Mouse (Mus musculus): Measurements from ENCODE around the gene Ppard. TPM values are rescaled to one million over a fixed set of nuclear protein-coding genes. Genes with fewer than 3 reads are reported as not detected.

The Ppard gene
- polyA plus RNA-seq, 1 experiment from 2014 or later = 1.7 TPM

DNA sequence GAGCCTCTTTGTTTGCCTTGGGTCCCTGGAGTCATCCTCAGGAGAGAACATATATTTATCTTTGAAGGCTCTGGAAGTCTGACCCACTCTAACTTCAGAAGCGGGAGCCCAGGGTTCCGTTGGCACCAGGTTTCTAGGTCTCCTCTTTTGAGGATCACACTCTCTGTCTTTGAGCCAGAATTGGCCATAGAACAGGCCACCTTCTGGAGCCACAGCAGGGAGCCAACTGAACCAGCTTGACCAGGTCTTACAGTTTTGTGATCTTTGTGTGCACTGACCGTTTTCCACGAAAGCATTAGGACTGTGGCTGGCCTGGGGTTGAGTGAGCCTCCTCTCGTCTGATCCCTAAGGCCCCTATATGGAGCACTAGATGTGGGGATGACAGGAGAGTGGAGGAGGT is 2.1 kb downstream of the Ppard start:
- Histone ChIP-seq H3K9me3 (ENCODE audit: control insufficient read depth, low read length) (no peaks in the 10 kb centered on the region), H3K36me3 (ENCODE audit: control insufficient read depth, insufficient read depth, low read length) (no peaks in the 10 kb centered on the region), H3K27ac (ENCODE audit: low read depth, low read length) (no peak overlapping the region), H3K9ac (ENCODE audit: low read length) (no peak overlapping the region), H3K27me3 (ENCODE audit: control insufficient read depth, insufficient read depth, low read length) (no peaks in the 10 kb centered on the region), H3K4me2 (no peak overlapping the region), H3K4me3 (ENCODE audit: low read depth, low read length) (no peak overlapping the region), H3K4me1 (ENCODE audit: control insufficient read depth, insufficient read depth, low read length) (no peaks in the 10 kb centered on the region; the same call in 1 of the 2 replicates)
- WGBS = 82% methylated on average over 5 of the region's 5 CpGs
- ATAC-seq (ENCODE audit: low FRiP score) (no peak), DNase-seq (ENCODE audit: low spot score, missing footprints) (no peak)

DNA sequence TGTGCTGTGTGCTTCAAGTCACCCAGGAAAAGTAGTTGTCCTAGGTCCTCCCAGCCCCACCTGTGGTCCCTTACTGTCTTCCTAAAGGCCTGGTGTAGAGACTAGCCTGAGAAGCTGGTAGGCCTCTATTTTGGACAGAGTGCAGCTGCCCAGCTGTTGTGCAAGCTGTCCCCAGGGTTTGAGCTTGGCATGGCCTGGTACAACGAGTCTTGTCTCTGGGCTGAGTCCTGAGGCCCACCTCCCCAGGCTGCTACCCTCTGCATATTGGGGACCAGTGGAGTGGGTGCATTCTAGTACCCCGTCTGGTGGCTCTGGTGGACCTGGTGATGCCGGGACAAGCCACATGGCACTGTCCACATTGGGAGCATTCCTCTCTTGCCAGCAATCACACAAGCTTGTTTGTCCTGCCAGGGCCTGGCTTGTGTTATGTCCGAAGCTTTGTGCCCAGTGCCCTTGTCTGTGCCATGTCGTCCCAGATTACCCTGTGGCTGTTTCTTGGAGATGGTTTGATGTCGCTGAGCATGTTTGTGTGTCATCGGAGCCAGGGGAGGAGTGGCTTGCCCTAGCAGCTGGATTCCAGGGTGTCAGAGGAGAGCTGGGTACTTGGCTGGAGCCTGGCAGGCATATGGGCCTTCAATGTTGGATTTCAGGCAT is 3.6 kb downstream of the Ppard start:
- Histone ChIP-seq H3K4me1 (ENCODE audit: control insufficient read depth, insufficient read depth, low read length) (no peaks in the 10 kb centered on the region; the same call in 1 of the 2 replicates), H3K27me3 (ENCODE audit: control insufficient read depth, insufficient read depth, low read length) (no peaks in the 10 kb centered on the region), H3K9ac (ENCODE audit: low read length) (no peak overlapping the region), H3K4me3 (ENCODE audit: low read depth, low read length) (no peak overlapping the region), H3K9me3 (ENCODE audit: control insufficient read depth, low read length) (no peaks in the 10 kb centered on the region), H3K36me3 (ENCODE audit: control insufficient read depth, insufficient read depth, low read length) (no peaks in the 10 kb centered on the region), H3K4me2 (no peak overlapping the region), H3K27ac (ENCODE audit: low read depth, low read length) (no peak overlapping the region)
- DNase-seq (ENCODE audit: low spot score, missing footprints) = no peak
- 86% methylated on average over 7 of the region's 7 CpGs for WGBS
- ATAC-seq (ENCODE audit: low FRiP score) = no peak

DNA sequence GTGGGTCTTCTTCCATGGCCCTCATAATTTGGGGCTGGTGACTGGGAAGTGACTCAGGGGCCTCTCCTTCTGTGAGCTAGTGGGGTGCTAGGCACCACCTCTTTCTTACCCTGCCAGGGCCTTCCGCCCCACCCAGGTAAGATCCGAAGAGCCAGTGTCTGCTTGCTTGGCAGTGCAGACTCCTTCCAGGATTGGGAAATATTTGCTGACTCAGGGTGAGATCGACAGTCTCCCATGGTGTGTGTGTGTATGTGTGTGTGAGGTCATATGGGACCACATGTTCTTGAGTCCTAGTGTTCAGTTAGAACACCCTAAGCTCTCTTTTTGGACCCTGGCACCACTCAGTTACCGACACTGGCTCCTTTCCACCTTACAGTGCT is 4.1 kb downstream of the Ppard start:
- Histone ChIP-seq H3K27me3 (ENCODE audit: control insufficient read depth, insufficient read depth, low read length) (no peaks in the 10 kb centered on the region), H3K4me3 (ENCODE audit: low read depth, low read length) (no peak overlapping the region), H3K9ac (ENCODE audit: low read length) (no peak overlapping the region), H3K4me2 (no peak overlapping the region), H3K36me3 (ENCODE audit: control insufficient read depth, insufficient read depth, low read length) (no peaks in the 10 kb centered on the region), H3K4me1 (ENCODE audit: control insufficient read depth, insufficient read depth, low read length) (no peaks in the 10 kb centered on the region; the same call in 1 of the 2 replicates), H3K9me3 (ENCODE audit: control insufficient read depth, low read length) (no peaks in the 10 kb centered on the region), H3K27ac (ENCODE audit: low read depth, low read length) (no peak overlapping the region)
- WGBS = 86% methylated on average over 4 of the region's 4 CpGs
- DNase-seq (ENCODE audit: low spot score, missing footprints) = no peak
- no peak for ATAC-seq (ENCODE audit: low FRiP score)

DNA sequence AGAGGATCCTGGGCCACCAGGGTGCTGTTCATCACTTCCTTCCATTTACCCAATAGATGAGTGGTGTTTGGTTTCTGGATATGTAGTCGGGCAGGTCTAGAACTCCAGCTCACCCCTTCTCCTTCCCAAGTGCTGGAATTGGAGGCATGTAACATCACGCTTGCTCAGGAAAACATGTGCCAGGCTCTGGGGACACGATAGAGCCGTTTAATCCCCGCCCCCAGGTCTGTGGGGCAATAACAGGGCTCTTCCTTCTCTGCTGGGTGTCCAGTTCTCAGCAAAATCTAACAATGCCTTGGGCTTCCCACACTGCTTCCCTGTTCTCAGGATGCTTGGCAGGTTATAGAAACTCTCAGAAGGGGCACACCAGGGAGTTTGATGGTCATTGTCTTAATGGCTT is 4.9 kb downstream of the Ppard start:
- Histone ChIP-seq H3K9me3 (ENCODE audit: control insufficient read depth, low read length) (no peaks in the 10 kb centered on the region), H3K4me2 (no peak overlapping the region), H3K27me3 (ENCODE audit: control insufficient read depth, insufficient read depth, low read length) (no peaks in the 10 kb centered on the region), H3K4me3 (ENCODE audit: low read depth, low read length) (no peak overlapping the region), H3K4me1 (ENCODE audit: control insufficient read depth, insufficient read depth, low read length) (no peaks in the 10 kb centered on the region; the same call in 1 of the 2 replicates), H3K9ac (ENCODE audit: low read length) (no peak overlapping the region), H3K27ac (ENCODE audit: low read depth, low read length) (no peak overlapping the region), H3K36me3 (ENCODE audit: control insufficient read depth, insufficient read depth, low read length) (no peaks in the 10 kb centered on the region)
- no peak for DNase-seq (ENCODE audit: low spot score, missing footprints)
- ATAC-seq (ENCODE audit: low FRiP score) = no peak
- 63% methylated on average over 5 of the region's 5 CpGs for WGBS

DNA sequence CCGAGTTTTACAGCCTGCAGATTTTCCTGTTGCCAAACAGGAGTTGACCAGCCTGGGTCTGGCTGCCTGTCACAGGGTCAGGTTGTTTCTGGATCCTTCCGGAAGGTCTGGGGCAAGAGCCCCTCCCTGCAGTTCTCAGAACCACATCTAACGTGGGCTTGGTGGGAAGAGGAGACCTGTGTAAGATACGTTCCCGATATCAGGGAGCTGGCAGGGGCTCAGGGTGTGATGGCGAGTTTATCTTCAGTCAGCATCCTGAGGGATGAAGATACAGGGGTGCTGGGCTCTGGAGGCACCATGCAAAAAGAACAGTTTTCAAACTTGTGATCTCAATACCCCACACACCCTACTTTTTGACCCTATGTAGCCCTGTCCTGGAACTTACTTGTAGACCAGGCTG is 5.4 kb downstream of the Ppard start:
- no peak overlapping the region for H3K4me3 ChIP-seq (ENCODE audit: low read depth, low read length)
- H3K36me3 ChIP-seq (ENCODE audit: control insufficient read depth, insufficient read depth, low read length) = no peaks in the 10 kb centered on the region
- H3K9ac ChIP-seq (ENCODE audit: low read length) = no peak overlapping the region
- WGBS = 76% methylated on average over 6 of the region's 6 CpGs
- H3K9me3 ChIP-seq (ENCODE audit: control insufficient read depth, low read length) = no peaks in the 10 kb centered on the region
- no peak overlapping the region for H3K4me2 ChIP-seq
- no peak for DNase-seq (ENCODE audit: low spot score, missing footprints)
- H3K27me3 ChIP-seq (ENCODE audit: control insufficient read depth, insufficient read depth, low read length) = no peaks in the 10 kb centered on the region
- no peaks in the 10 kb centered on the region; the same call in 1 of the 2 replicates for H3K4me1 ChIP-seq (ENCODE audit: control insufficient read depth, insufficient read depth, low read length)
- no peak overlapping the region for H3K27ac ChIP-seq (ENCODE audit: low read depth, low read length)
- no peak for ATAC-seq (ENCODE audit: low FRiP score)

DNA sequence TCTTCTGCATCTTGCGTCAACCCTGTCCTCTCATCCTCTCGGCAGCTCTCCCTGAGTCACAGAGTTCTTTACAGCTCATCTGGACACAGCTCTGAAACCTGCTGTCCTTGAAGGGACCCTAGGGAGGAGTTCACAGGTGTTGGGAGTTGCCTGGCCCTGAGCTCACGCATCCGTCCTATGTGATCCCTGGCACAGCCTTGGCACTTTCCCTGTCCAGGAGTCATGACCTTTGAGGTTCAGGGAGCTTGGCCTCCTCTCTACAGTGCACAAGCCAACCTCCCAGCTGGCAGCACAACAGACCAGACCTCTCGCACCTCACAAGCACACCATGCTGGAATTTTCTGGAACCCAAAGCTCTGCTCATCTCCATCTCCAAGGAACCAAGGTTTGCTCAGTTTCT is 8.3 kb downstream of the Ppard start:
- H3K9me3 ChIP-seq (ENCODE audit: control insufficient read depth, low read length) = no peaks in the 10 kb centered on the region
- ATAC-seq (ENCODE audit: low FRiP score) = no peak
- no peak overlapping the region for H3K4me2 ChIP-seq
- no peak overlapping the region for H3K9ac ChIP-seq (ENCODE audit: low read length)
- H3K27ac ChIP-seq (ENCODE audit: low read depth, low read length) = no peak overlapping the region
- H3K36me3 ChIP-seq (ENCODE audit: control insufficient read depth, insufficient read depth, low read length) = no peaks in the 10 kb centered on the region
- no peak for DNase-seq (ENCODE audit: low spot score, missing footprints)
- no peaks in the 10 kb centered on the region for H3K4me1 ChIP-seq (ENCODE audit: control insufficient read depth, insufficient read depth, low read length)
- H3K4me3 ChIP-seq (ENCODE audit: low read depth, low read length) = no peak overlapping the region
- 88% methylated on average over 5 of the region's 5 CpGs for WGBS
- no peaks in the 10 kb centered on the region for H3K27me3 ChIP-seq (ENCODE audit: control insufficient read depth, insufficient read depth, low read length)

DNA sequence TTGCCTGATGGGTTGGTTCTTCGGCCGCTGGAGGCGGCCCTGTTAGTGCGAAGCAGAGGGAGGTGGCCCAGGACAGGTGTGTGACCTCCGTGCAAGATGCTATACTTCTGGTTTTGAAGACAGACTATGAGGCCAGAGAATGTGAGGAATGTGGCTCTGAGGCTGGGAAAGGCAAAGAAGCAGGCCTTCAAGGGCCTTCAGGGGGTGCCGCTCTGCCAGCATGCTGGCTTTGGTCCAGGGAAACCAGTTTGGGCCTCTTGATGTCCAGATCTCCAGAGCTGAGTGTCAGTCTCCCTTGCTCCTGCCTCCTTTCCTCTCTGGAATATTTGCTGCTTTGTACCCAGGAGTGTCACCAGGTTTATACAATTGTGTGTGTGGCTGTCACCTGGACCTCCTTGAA is 9.8 kb downstream of the Ppard start:
- no peaks in the 10 kb centered on the region for H3K36me3 ChIP-seq (ENCODE audit: control insufficient read depth, insufficient read depth, low read length)
- H3K4me3 ChIP-seq (ENCODE audit: low read depth, low read length) = no peak overlapping the region
- H3K4me1 ChIP-seq (ENCODE audit: control insufficient read depth, insufficient read depth, low read length) = no peaks in the 10 kb centered on the region
- no peak overlapping the region for H3K4me2 ChIP-seq
- DNase-seq (ENCODE audit: low spot score, missing footprints) = no peak
- no peaks in the 10 kb centered on the region for H3K9me3 ChIP-seq (ENCODE audit: control insufficient read depth, low read length)
- H3K27ac ChIP-seq (ENCODE audit: low read depth, low read length) = no peak overlapping the region
- no peak for ATAC-seq (ENCODE audit: low FRiP score)
- H3K9ac ChIP-seq (ENCODE audit: low read length) = no peak overlapping the region
- no peaks in the 10 kb centered on the region for H3K27me3 ChIP-seq (ENCODE audit: control insufficient read depth, insufficient read depth, low read length)
- WGBS = 85% methylated on average over 6 of the region's 6 CpGs

DNA sequence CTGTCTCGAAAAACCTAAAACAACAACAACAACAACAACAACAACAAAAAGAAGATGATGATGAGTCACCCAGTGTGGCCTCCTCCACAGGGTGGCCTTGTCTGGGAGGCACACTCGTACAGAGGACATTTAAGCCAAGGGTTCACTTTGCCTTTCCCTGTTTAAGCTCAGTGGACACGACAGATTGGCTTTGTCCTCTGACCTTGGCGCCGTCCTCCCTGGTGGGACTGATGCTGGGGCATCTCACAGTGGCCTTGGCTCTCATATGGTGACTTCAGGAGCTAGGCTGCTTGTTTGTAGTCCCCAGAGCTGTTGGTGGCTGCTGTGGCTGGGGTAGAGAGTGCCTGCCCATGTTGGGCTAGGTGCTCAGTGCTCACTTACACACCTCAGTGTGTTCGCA is 11.7 kb downstream of the Ppard start:
- ATAC-seq (ENCODE audit: low FRiP score) (no peak), DNase-seq (ENCODE audit: low spot score, missing footprints) (no peak)
- Histone ChIP-seq H3K4me1 (ENCODE audit: control insufficient read depth, insufficient read depth, low read length) (no peaks in the 10 kb centered on the region), H3K27ac (ENCODE audit: low read depth, low read length) (no peak overlapping the region), H3K4me3 (ENCODE audit: low read depth, low read length) (no peak overlapping the region), H3K9me3 (ENCODE audit: control insufficient read depth, low read length) (no peaks in the 10 kb centered on the region), H3K36me3 (ENCODE audit: control insufficient read depth, insufficient read depth, low read length) (no peaks in the 10 kb centered on the region), H3K27me3 (ENCODE audit: control insufficient read depth, insufficient read depth, low read length) (no peaks in the 10 kb centered on the region), H3K9ac (ENCODE audit: low read length) (no peak overlapping the region), H3K4me2 (no peak overlapping the region)
- WGBS = 85% methylated on average over 6 of the region's 6 CpGs

DNA sequence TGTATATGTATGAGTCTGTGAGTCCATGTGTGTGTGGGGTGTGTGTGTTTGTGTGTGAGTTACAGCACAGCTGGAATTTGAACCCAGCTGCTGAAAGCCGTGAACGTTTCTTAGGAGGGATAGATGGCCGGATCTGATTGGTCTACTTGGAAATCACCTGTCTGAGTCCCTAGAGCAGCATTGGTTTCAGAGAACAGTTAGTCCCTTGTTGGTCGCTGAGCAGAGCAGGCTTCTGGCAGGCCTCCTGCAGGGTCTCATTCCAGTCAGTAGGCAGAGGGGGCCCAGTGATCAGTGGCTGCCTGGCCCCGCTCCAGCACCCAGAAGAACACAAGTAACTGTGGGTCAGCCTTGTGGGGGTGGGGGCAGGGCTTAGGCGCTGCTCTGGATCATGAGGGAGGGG is 12.2 kb downstream of the Ppard start:
- H3K27me3 ChIP-seq (ENCODE audit: control insufficient read depth, insufficient read depth, low read length) = no peaks in the 10 kb centered on the region
- no peaks in the 10 kb centered on the region for H3K36me3 ChIP-seq (ENCODE audit: control insufficient read depth, insufficient read depth, low read length)
- H3K4me2 ChIP-seq = no peak overlapping the region
- no peak overlapping the region for H3K27ac ChIP-seq (ENCODE audit: low read depth, low read length)
- H3K4me3 ChIP-seq (ENCODE audit: low read depth, low read length) = no peak overlapping the region
- WGBS = 38% methylated on average over 6 of the region's 6 CpGs
- no peaks in the 10 kb centered on the region for H3K9me3 ChIP-seq (ENCODE audit: control insufficient read depth, low read length)
- no peak for DNase-seq (ENCODE audit: low spot score, missing footprints)
- ATAC-seq (ENCODE audit: low FRiP score) = no peak
- H3K4me1 ChIP-seq (ENCODE audit: control insufficient read depth, insufficient read depth, low read length) = no peaks in the 10 kb centered on the region
- H3K9ac ChIP-seq (ENCODE audit: low read length) = no peak overlapping the region
